Mouse (Mus musculus) neural tube, embryonic 14.5 days (tissue): ENCODE measurements around the gene Snd1. TPM values are rescaled to one million over a fixed set of nuclear protein-coding genes. Genes with fewer than 3 reads are reported as not detected.
A peak's percentile ranks its signal among the peaks of the same experiment; 100 is the strongest.

ENCODE experiments used
- ATAC-seq: fragments of 200-750 bp; cut with Nextera tagmentation; 2 replicates; pipeline ENCODE4 v1.8.0; 2017; ENCODE audit warnings: low read depth, mild to moderate bottlenecking, moderate TSS enrichment, moderate library complexity
- H3K27ac ChIP-seq: fragments of 300-500 bp; sonication (generic); 2 replicates; pipeline ENCODE4 v1.5.1; 2014; ENCODE audit warnings: low read depth, mild to moderate bottlenecking, control low read depth, low read length, moderate library complexity, mixed read lengths
- H3K27me3 ChIP-seq: fragments of 300-500 bp; sonication (generic); 2 replicates; pipeline ENCODE4 v1.6.1; 2014; ENCODE audit warnings: low read length; ENCODE audit not compliant: control insufficient read depth, insufficient read depth
- H3K36me3 ChIP-seq: fragments of 300-500 bp; sonication (generic); 2 replicates; pipeline ENCODE4 v1.6.1; 2014; ENCODE audit warnings: low read length, mixed read lengths; ENCODE audit not compliant: control insufficient read depth, insufficient read depth
- H3K4me1 ChIP-seq: fragments of 300-500 bp; sonication (generic); 2 replicates; pipeline ENCODE4 v1.6.1; 2014; ENCODE audit warnings: low read length; ENCODE audit not compliant: control insufficient read depth, insufficient read depth
- H3K4me2 ChIP-seq: fragments of 300-500 bp; sonication (generic); 2 replicates; pipeline ENCODE4 v1.6.1; 2014; ENCODE audit warnings: mild to moderate bottlenecking, low read depth, low read length, control low read depth
- H3K4me3 ChIP-seq: fragments of 300-500 bp; sonication (generic); 2 replicates; pipeline ENCODE4 v1.5.1; 2014; ENCODE audit warnings: low read depth, low read length, control low read depth, mixed read lengths
- H3K9ac ChIP-seq: fragments of 300-500 bp; sonication (generic); replicated peaks from 2 replicates; pipeline ENCODE4 v1.6.1; 2014; ENCODE audit warnings: low read depth, mild to moderate bottlenecking, control low read depth, low read length, mixed read lengths
- H3K9me3 ChIP-seq: fragments of 300-500 bp; sonication (generic); 2 replicates; pipeline ENCODE4 v1.6.1; 2016; ENCODE audit warnings: low read length; ENCODE audit not compliant: control insufficient read depth
- WGBS: fragments of 180-500 bp; shearing (Covaris S2); extraction: QIAGEN DNeasy Blood & Tissue Kit; methylation state at CpG from one replicate; pipeline ENCODE4 v1.1.7; 2014; 5-methylcytosine and 5-hydroxymethylcytosine counted together
- polyA plus RNA-seq: library from polyadenylated mRNA; unstranded; fragments of >200 nt; fragmentation: Nextera tagmentation; extraction: Ambion mirVana; gene quantifications from 2 replicates; pipeline ENCODE4 v1.2.1, GENCODE M21; 2014

The Snd1 gene
- polyA plus RNA-seq, 1 experiment from 2014 or later: 73.8 TPM

DNA sequence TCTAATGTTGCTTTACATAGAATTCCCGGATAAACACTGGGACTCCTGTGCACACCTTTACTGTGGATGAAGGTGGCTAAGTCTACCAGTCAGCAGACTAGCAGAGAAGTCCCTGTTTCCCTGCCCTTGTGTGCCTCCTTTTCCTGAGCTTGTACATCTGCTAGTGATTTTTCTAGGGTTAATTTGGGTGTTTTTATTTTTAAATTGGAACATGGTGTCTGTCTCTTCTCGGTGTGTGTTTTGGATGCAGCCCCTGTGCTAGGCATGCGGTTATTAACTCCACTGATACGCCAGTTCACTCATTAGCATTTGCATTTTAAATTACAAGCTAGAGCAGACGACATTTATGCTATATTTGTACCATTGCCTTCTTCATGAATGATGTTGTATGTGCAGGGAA lies 278.7 kb downstream of the Snd1 start:
- ATAC-seq: no peak
- Histone ChIP-seq H3K27ac (0 out of 2 replicates have a peak overlapping the region, but pooled peaks have one; percentile 34), H3K27me3 (no peaks in the 10 kb centered on the region), H3K4me2 (no peak overlapping the region), H3K4me1 (peaks cover 19% of the 10 kb centered on the region; the same call in 1 of the 2 replicates), H3K36me3 (no peaks in the 10 kb centered on the region), H3K9ac (no peak overlapping the region), H3K9me3 (no peaks in the 10 kb centered on the region), H3K4me3 (no peak overlapping the region)
- 57% methylated on average over 5 of the region's 5 CpGs for whole genome bisulfite sequencing

DNA sequence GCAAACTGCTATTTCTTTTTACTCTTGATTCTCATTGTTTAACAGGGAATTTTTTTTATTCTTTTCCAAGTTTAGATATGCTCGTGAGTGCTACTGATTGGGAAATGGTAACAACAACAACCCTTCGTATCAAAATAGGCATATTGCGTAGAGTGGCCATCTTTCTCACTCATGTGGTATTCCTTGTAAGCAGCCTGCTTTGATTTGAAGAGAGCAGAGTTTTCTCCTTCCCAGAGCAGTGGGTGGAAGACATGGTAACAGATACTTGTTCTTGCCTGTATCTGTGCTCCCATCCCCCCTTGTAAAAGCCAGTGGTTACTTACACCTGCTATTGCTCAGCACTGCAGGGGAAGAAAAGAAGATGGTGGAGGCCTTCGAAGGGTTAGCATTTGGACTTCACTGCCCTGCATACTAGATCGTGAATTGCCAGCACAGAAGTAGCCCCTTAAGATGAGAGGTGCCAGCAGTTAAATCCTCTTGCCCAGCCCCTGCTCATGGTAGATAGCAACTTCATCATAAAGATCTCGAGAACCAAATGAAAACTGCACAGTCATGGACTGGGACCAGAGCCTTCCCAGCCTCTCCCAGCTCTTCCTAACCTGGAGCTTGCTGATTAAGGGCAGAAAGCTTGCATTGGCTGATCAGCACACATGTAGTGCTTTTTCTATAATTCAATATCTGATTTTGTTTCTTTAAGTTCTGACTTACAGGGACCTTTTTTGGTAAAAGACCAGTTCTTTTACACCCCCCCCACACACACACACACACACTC lies 279.4 kb downstream of the Snd1 start:
- Histone ChIP-seq H3K4me1 (peaks cover 19% of the 10 kb centered on the region; the same call in 1 of the 2 replicates), H3K4me3 (no peak overlapping the region), H3K4me2 (no peak overlapping the region), H3K9me3 (no peaks in the 10 kb centered on the region), H3K27me3 (no peaks in the 10 kb centered on the region), H3K9ac (no peak overlapping the region), H3K36me3 (no peaks in the 10 kb centered on the region), H3K27ac (no peak overlapping the region)
- no peak for ATAC-seq
- WGBS: 89% methylated on average over 6 of the region's 6 CpGs

DNA sequence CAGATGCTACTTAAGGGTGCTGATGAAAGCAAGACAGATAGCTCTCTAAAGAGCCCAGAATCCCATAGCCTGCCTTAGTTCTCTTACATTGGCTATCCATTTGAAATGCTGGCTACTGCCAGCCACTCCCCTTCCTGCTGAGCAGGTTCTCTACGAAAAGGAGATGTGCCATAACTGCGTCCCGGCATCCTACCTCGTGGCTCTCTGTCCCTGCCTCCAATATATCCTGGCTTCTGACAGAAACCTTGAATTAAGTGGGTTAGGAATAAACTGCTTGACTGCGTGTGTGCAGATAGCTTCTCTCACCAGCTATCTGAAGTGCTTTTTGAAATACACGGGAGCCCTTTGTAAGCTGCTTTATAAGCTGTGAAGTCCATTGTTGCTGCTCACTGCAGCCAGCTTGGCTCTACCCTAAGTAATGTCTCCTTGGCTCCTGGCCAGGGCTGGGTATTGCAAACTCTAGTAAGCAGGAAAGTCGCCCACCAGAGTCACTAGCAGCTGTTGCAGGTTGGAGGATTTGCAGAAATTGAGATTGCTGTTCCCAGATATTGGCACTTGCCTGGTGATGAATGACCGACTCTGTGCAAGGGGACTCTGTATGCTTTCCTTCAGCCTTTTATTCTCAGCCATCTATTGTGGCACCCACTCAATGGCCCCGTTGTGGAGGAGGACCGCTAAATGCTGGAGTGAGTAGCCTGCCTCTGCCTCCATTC lies 281.5 kb downstream of the Snd1 start:
- ATAC-seq: peak; percentile 76
- Histone ChIP-seq H3K4me2 (no peak overlapping the region), H3K27ac (peak overlapping the region; percentile 41; the same call in 1 of the 2 replicates), H3K4me3 (no peak overlapping the region), H3K9me3 (no peaks in the 10 kb centered on the region), H3K36me3 (no peaks in the 10 kb centered on the region), H3K9ac (no peak overlapping the region), H3K27me3 (no peaks in the 10 kb centered on the region), H3K4me1 (peaks cover 14% of the 10 kb centered on the region; the same call in 1 of the 2 replicates)
- 11% methylated on average over 10 of the region's 10 CpGs for WGBS

DNA sequence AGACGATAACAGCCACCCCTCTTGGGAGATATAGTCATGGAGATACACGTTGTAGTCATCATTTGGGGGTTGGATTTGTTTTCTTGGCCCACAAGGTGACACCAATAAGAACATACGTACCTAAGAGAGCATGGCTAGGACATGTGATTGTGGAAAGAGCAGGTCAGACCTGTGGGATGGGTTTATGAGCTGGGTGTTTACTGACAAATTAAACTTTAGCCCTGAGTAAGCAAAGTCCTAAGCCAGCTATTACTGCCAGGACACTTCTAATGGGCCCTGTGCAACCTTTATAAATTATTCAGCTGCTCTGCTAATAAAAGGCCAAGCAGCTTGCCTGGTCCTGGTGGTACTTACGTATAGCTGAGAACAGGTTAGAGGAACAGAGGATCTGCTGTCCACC lies 283.4 kb downstream of the Snd1 start:
- 65% methylated on average over 4 of the region's 4 CpGs for WGBS

DNA sequence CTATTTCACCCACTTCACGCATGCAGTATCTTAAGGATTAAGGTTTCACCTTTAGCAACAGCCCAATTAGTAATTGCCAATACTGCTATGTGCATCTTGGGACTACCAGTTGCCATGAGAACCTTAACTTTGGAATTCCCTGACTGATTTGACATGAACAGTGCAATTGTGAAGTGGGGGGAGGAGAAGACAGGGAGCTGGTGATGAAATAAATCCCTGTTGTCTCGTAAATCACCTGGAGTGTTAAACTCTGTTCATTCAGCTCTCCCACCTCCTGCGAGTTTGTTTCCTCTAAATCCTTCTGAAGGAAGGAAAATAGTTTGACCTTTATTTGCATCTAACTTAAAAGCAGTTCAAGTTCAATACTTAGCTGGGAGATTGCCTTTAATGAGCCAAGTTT lies 286.8 kb downstream of the Snd1 start:
- Histone ChIP-seq H3K27me3 (no peaks in the 10 kb centered on the region), H3K9ac (no peak overlapping the region), H3K9me3 (no peaks in the 10 kb centered on the region), H3K4me3 (no peak overlapping the region), H3K4me2 (no peak overlapping the region), H3K27ac (no peak overlapping the region), H3K36me3 (no peaks in the 10 kb centered on the region), H3K4me1 (peaks cover 13% of the 10 kb centered on the region)
- peak; percentile 41; the same call in 1 of the 2 replicates for ATAC-seq
- 18% methylated on average over 3 of the region's 3 CpGs for WGBS

More for the DNA sequence above, 283.4 kb downstream of the Snd1 start:
- H3K9me3 ChIP-seq: no peaks in the 10 kb centered on the region
- no peaks in the 10 kb centered on the region for H3K36me3 ChIP-seq
- no peaks in the 10 kb centered on the region for H3K27me3 ChIP-seq
- no peak overlapping the region for H3K27ac ChIP-seq
- no peak overlapping the region for H3K4me3 ChIP-seq
- peaks cover 22% of the 10 kb centered on the region for H3K4me1 ChIP-seq
- H3K9ac ChIP-seq: no peak overlapping the region
- ATAC-seq: no peak
- no peak overlapping the region for H3K4me2 ChIP-seq

DNA sequence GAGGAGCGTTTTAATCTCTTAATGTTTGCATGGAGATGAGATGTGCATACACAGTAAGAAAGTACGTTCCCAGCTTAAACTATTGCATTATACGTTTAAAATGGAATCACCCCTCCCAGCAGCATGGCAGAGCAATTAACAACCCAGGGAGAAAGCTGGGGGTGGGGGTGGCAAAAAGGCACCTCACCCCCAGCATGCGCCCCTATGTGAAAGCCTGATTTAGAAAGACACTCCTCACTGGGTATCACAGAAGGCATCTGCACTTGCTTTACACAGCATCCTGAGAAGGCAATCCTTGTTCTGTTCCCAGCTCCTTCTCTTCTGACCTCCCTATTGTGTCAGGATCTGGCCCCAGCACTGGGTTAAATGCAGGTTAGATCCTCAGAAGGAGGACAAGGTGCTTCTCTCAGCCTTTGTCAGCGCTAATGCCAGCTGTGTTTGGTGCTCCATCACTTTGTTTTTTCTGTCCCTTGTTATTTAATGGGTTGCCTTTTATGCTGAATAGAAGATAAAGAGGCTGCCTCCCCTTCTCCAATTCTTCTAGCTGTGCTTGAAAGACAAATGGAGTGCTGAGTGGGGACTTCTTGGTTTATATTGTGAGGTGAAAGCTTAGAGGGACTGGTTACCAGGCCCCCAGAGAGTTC lies 287.3 kb downstream of the Snd1 start:
- Histone ChIP-seq H3K9ac (0 out of 2 replicates have a peak overlapping the region, but pooled peaks have one; percentile 13), H3K9me3 (no peaks in the 10 kb centered on the region), H3K27me3 (no peaks in the 10 kb centered on the region), H3K4me2 (no peak overlapping the region), H3K36me3 (no peaks in the 10 kb centered on the region), H3K4me3 (no peak overlapping the region), H3K4me1 (peaks cover 8% of the 10 kb centered on the region), H3K27ac (no peak overlapping the region)
- 5% methylated on average over 5 of the region's 5 CpGs for WGBS
- ATAC-seq: peak; percentile 43; the same call in 1 of the 2 replicates

DNA sequence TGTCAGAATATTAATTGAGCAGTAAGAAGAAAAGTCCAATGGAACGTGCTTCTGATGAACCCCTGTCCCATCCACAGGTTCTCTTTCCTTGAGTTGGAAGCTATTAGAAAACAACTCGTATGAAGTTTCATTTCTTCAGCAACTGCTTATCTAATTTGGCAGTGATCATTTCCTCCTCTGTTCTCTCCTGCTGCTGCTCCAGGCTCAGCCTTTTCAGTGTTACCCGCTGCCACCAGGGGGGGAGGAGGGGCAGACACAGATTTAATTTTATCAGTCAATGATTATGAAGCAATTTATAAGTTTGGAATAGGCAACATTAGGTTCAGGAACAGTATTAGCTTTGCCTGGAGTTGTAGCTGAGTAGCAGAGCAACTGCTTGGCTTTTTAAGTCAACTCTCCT lies 291.7 kb downstream of the Snd1 start:
- Histone ChIP-seq H3K4me2 (no peak overlapping the region), H3K9me3 (no peaks in the 10 kb centered on the region), H3K27me3 (no peaks in the 10 kb centered on the region), H3K9ac (no peak overlapping the region), H3K27ac (no peak overlapping the region), H3K4me3 (no peak overlapping the region), H3K4me1 (peaks cover 8% of the 10 kb centered on the region), H3K36me3 (no peaks in the 10 kb centered on the region)
- ATAC-seq: no peak
- 92% methylated on average over 3 of the region's 3 CpGs for WGBS

DNA sequence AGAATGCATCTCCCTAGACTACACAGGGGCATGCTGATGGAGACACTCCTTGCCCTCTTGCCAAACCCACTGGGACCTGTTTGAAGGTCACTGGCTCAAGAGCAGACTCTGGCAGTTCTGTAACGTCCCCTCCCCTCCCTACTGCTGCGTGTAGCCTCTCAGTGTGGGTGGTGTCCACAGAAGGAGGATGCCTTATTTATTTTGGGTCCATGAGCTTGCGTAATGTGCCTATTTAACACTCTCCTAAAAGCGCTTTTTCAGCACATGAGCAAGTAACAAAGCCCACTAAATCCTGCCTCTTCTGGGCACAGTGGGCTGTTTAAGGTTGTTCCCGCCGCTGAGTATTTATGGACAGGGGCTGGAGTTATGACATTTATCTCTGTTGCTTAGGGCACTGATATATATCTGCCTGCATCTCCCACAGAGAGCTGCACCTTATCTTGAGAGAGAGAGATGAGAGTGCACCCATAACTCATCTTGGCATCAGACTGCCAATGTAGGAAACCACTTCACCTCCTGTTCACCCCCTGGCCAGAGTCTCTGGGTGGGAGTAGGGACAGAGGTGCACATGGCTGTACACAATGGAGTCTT lies 293.0 kb downstream of the Snd1 start:
- Histone ChIP-seq H3K9ac (no peak overlapping the region), H3K4me2 (no peak overlapping the region), H3K36me3 (no peaks in the 10 kb centered on the region), H3K27ac (0 out of 2 replicates have a peak overlapping the region, but pooled peaks have one; percentile 7), H3K4me3 (no peak overlapping the region), H3K9me3 (no peaks in the 10 kb centered on the region), H3K4me1 (no peaks in the 10 kb centered on the region; the same call in 1 of the 2 replicates), H3K27me3 (no peaks in the 10 kb centered on the region)
- WGBS: 73% methylated on average over 6 of the region's 6 CpGs
- ATAC-seq: peak; percentile 84; the same call in 1 of the 2 replicates
